Mouse (Mus musculus) telencephalon, adult 2 months (tissue): Measurements from ENCODE around the gene Olfr972.
"Not testable (repeated sequence)": the region's sequence is repeated elsewhere in the genome, so short reads cannot be mapped to it uniquely, and the experiment has no call there.

ENCODE experiments used
- DNase-seq: peaks from one replicate; pipeline ENCODE4 v3.0.0-alpha.2; 2011; ENCODE audit warnings: low read depth, low spot score

Gene Olfr972

DNA sequence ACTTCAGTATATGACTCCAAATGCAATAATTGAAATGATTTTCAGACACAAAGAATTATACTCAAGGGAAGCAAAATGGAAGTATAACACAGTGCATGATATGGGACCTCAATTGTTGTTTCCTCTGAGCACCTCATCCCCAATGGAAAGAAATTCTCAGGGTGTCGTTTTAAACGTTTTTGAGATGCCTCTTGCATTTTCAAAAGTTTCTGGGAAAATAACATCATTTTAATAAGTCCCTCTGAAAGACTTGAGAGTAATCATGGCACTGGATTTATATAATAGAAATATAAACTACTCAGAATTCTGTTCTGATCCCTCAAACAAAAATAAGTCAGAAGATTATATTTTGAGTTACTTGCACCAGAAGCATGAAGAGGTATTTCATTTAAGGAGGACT, at the start of gene Olfr972:
Olfr972 (plus strand) TSS at position 301 of the 400 bp plus-strand sequence.
- DNase-seq: no peak

DNA sequence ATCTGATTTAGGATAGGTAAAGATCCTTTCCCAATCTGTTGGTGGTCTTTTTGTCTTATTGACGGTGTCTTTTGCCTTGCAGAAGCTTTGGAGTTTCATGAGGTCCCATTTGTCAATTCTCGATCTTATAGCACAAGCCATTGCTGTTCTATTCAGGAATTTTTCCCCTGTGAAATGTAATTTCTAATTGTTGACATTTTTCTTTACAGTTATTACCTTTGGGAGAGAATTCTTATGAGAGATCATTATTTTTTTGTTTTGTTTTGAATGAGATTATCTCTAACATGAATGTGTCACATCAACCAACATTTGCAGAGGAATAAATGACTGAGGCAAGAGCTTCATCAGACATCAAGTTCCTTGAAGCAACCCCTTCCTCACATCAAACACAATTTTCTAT, 29.6 kb upstream of the Olfr972 start, which contains the start of gene Olfr971:
Olfr971 (plus strand) TSS at position 301 of the 400 bp plus-strand sequence.
- DNase-seq: not testable (repeated sequence)

DNA sequence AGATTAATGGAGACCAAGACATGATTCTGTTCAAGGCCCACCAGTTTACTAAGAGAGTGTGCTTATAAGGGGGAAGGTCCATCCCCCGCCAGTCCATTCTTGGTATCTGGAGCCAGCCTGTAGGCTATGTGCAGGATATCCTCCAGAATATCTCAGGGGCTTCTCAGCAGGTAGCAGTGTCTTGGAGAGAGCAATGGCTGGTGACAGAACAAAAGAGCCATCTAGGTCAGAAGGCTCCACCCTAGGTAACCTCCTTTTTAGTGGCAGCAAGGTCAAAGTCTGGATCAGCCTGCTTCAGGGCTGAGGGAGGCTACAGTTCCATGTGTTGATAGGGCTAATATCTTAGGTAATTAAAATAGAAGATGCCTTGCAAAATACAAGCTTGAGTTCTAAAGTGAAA, 5.8 kb downstream of the Olfr972 start:
- DNase-seq: not testable (repeated sequence)

DNA sequence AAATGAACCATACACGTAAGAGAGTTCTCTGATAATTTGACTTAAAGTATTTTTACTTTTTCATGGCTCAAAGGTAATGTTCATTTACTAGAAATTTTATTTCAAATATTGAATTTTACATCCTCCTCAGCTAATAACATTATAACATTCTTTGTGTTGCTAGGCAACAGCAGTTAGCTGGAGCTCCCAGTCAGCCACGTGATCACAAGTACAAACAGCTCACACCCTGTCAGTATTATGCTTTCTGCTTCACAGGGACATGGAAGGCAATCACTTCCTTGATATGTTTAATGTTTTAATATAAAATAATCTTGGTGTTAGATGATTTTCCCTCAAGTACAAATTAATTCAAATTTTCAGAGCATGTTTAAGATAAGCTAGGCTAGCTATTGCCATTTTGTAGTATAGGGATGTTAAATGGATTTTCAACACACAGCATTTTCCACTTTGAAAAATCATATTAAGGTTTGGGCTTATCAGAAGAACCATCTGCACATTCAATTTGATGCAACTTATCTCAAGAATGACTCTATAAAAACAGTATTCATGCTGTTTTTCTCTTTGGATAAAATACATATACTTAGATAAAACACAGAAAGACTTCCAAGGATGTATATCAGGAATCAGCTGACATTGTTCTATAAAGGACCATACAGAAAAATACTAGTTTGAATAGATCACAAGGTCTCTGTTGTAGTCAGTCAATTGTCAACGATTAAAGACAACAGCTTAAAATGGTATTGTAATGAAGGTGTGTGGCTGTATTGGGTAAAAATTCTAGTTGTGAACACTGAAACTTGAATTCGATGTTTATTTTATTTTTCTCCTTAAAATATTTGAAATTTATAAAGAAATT, 11.5 kb downstream of the Olfr972 start:
- DNase-seq: not testable (repeated sequence)

DNA sequence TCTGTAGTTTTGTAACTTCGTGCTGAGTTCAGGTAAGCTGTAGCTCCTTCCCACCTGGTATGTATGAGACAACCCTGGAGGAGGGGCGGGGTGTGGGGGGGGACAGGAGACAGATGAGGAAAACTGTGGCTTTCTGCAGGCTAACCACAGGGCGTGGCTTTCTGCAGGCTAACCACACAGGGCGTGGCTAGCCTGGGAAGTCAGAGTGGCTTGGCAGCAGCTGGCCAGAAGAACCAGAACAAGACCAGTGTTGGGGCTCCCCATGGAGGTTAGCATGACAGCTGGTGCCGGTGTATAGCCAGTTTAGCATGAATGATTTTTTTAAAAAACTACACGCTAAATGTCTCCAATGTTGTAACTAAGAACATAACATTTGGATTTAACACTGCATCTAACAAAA, 38.9 kb downstream of the Olfr972 start:
- no peak for DNase-seq

DNA sequence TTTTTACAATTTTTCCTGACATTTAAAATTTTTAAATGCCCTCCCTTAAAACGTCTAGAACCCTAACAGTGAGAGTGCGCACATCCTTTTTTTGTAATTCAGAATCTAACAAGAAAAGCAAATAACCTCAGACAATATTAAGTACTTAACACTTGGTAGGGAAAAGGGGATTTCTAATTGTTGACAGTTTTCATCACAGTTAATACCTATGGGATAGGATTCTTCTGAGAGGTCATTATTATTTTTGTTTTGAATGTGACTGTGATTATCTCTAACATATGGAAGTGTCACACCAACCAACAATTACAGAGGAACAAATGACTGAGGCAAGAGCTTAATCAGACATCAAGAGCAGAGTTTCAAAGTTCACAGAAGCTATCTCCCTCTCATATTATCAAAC, 40.8 kb downstream of the Olfr972 start, which contains the start of gene Olfr229:
Olfr229 (plus strand) TSS at position 301 of the 400 bp plus-strand sequence.
- no peak for DNase-seq

DNA sequence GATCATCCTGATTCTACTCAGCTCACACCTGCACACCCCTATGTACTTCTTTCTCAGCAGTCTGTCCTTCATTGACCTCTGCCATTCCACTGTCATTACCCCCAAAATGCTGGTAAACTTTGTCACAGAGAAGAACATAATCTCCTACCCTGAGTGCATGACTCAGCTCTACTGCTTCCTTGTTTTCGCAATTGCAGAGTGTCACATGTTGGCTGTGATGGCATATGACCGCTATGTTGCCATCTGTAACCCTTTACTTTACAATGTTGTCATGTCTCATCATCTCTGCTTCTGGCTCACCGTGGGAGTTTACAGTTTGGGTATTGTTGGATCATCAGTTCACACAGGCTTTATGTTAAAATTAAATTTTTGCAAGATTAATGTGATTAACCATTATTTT, 43.7 kb downstream of the Olfr972 start:
- no peak for DNase-seq
